Mouse (Mus musculus) heart, embryonic 10.5 days (tissue): ENCODE measurements around the gene Gast. TPM values are rescaled to one million over a fixed set of nuclear protein-coding genes. Genes with fewer than 3 reads are reported as not detected.
"Not testable (repeated sequence)": the region's sequence is repeated elsewhere in the genome, so short reads cannot be mapped to it uniquely, and the experiment has no call there.

Experiments
- DNase-seq: peaks from one replicate; pipeline ENCODE4 v3.0.0-alpha.2; 2017; ENCODE audit warnings: low spot score
- H3K27ac ChIP-seq: fragments of 300-500 bp; sonication (generic); 2 replicates; pipeline ENCODE4 v1.5.1; 2016; ENCODE audit warnings: mild to moderate bottlenecking
- H3K27me3 ChIP-seq: fragments of 300-500 bp; sonication (generic); 2 replicates; pipeline ENCODE4 v1.6.1; 2016; ENCODE audit warnings: mild to moderate bottlenecking; ENCODE audit not compliant: poor library complexity, insufficient read depth, severe bottlenecking
- H3K36me3 ChIP-seq: fragments of 300-500 bp; sonication (generic); 2 replicates; pipeline ENCODE4 v1.6.1; 2016; ENCODE audit warnings: mild to moderate bottlenecking, moderate library complexity
- H3K4me1 ChIP-seq: fragments of 300-500 bp; sonication (generic); 2 replicates; pipeline ENCODE4 v1.6.1; 2016; ENCODE audit warnings: mild to moderate bottlenecking
- H3K4me3 ChIP-seq: fragments of 300-500 bp; sonication (generic); 2 replicates; pipeline ENCODE4 v1.5.1; 2016; ENCODE audit warnings: mild to moderate bottlenecking, moderate library complexity
- H3K9me3 ChIP-seq: fragments of 300-500 bp; sonication (generic); 2 replicates; pipeline ENCODE4 v1.6.1; 2016; ENCODE audit warnings: mild to moderate bottlenecking, moderate library complexity
- WGBS: fragments of 180-500 bp; shearing (Covaris S2); methylation state at CpG from one replicate; pipeline ENCODE4 v1.1.7; 2016; 5-methylcytosine and 5-hydroxymethylcytosine counted together
- polyA plus RNA-seq: library from polyadenylated mRNA; unstranded; fragments of >200 nt; fragmentation: Nextera tagmentation; extraction: Ambion mirVana; gene quantifications from 2 replicates; pipeline ENCODE4 v1.2.1, GENCODE M21; 2016

Gast gene
- polyA plus RNA-seq, 1 experiment from 2014 or later: not detected

DNA sequence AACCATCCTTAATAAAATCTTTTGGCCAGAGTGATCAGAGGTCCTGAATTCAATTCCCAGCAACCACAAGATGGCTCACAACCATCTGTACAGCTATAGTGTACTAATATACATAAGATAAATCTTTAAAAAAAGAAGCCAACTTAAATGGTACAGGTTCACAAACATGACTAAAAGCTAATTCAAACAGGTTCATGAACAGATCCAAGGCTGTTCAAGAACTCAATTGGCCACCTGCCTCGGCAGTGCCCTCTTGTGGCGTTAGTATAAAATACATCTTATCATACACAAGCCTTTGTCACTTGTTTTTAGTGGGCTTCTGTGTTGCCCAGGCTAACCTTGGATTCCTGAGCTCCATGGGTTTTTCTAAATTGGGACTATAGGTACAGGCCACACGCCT is 10.6 kb upstream of the Gast start:
- peaks cover 23% of the 10 kb centered on the region for H3K36me3 ChIP-seq
- DNase-seq: no peak
- no peaks in the 10 kb centered on the region for H3K27me3 ChIP-seq
- WGBS: 17% methylated on average over 3 of the region's 3 CpGs
- H3K4me1 ChIP-seq: peaks cover 12% of the 10 kb centered on the region
- H3K27ac ChIP-seq: no peak overlapping the region
- no peaks in the 10 kb centered on the region for H3K9me3 ChIP-seq
- H3K4me3 ChIP-seq: no peak overlapping the region

DNA sequence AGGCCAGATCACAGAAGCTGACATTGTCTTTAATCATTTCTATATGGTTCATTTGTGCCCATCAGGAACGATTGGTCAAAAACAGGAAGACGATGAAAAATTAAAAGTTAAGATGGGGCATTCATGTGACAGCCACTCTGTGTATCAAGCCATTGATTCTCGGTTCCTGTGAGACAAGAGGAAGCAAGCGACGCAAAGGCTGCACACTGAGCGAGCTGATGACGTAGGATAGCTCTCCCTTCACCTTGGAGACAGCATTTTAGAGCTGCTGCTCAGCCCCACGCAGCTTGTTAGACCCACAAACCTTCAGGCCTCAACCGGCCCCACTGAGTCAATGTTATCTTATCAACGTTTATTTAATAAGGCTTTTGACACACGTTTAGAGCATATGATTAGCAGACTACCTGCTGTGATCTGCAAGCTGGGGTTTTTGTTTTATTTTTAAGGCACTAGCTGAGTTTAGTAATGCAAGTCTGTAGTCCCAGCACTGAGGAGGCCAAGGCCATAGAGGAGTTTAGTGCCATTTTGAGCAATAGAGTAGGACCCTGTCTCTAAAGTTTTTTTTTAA is 9.1 kb upstream of the Gast start:
- H3K4me3 ChIP-seq: no peak overlapping the region
- peaks cover 13% of the 10 kb centered on the region for H3K4me1 ChIP-seq
- H3K36me3 ChIP-seq: peaks cover 23% of the 10 kb centered on the region
- 74% methylated on average over 11 of the region's 11 CpGs for WGBS
- H3K27me3 ChIP-seq: peaks cover 2% of the 10 kb centered on the region; the same call in 1 of the 2 replicates
- no peak for DNase-seq
- H3K27ac ChIP-seq: no peak overlapping the region
- no peaks in the 10 kb centered on the region for H3K9me3 ChIP-seq

DNA sequence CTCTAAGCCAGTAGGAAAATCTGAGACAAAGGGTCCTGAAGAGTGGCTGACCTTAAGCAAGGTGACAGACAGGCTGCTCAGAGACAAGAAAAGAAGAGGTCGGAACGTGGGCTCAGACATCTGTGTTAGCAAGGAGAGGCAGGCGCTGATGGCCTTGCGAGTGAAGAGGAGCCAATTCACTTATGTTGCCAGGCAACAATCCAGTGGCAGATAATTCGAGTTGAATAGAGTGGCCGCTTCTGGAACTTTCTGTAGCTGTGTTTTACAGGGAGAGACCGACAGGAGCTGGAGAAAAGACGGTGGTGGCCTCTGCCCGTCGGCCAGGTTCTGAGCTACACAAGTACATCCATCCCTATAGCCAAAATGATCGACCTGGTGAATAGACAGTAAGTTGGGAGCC is 6.9 kb upstream of the Gast start:
- Histone ChIP-seq H3K4me3 (no peak overlapping the region), H3K9me3 (no peaks in the 10 kb centered on the region), H3K36me3 (peaks cover 4% of the 10 kb centered on the region), H3K4me1 (peaks cover 15% of the 10 kb centered on the region), H3K27me3 (peaks cover 6% of the 10 kb centered on the region; the same call in 1 of the 2 replicates), H3K27ac (peak overlapping the region; percentile 53)
- no peak for DNase-seq
- WGBS: 43% methylated on average over 11 of the region's 11 CpGs

DNA sequence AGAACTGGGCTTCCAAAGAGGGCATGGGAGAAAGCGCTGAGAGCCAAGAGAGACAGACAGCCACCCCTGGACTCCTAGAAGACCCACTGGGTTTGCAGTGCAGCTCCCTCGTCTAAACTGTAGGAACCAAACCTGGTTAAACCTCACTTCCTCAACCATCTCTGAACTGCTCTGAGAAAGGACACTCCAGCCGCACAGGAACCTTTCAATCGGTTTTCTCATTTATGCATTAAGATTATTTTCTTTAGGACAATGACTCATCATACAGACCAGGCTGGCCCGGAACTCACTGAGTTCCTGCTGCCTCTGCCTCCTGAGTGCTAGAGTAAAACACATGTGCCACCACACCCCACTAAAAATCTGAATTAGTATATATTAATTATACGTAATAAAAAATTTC is 6.4 kb upstream of the Gast start:
- DNase-seq: no peak
- peak overlapping the region; percentile 53 for H3K27ac ChIP-seq
- no peaks in the 10 kb centered on the region for H3K9me3 ChIP-seq
- H3K36me3 ChIP-seq: no peaks in the 10 kb centered on the region
- H3K4me3 ChIP-seq: no peak overlapping the region
- peaks cover 15% of the 10 kb centered on the region for H3K4me1 ChIP-seq
- H3K27me3 ChIP-seq: peaks cover 6% of the 10 kb centered on the region; the same call in 1 of the 2 replicates
- 81% methylated on average over 6 of the region's 6 CpGs for WGBS

DNA sequence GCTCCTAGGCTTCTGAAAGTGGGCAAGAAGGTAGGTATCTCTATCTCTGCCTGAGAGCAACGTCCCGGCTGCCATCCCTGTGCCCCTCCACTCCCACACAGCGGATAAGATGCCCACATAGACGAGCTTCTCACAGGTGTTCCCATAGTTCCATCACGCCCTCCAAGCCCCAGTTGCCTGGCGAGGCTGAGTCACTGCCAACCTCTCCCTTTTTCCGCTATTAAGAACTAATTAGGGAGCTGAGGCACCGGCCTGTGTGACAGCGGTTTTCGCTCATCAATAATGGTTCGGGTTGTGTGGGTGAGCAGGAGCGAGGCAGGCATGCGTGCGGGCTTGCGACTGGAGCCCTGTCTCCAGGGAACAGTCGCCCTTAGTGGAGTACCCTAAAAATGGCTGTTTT is 4.0 kb upstream of the Gast start:
- Histone ChIP-seq H3K27ac (no peak overlapping the region), H3K9me3 (no peaks in the 10 kb centered on the region), H3K36me3 (no peaks in the 10 kb centered on the region), H3K4me3 (no peak overlapping the region), H3K27me3 (peaks cover 17% of the 10 kb centered on the region; the same call in 1 of the 2 replicates), H3K4me1 (peaks cover 15% of the 10 kb centered on the region)
- WGBS: 60% methylated on average over 16 of the region's 16 CpGs
- no peak for DNase-seq

DNA sequence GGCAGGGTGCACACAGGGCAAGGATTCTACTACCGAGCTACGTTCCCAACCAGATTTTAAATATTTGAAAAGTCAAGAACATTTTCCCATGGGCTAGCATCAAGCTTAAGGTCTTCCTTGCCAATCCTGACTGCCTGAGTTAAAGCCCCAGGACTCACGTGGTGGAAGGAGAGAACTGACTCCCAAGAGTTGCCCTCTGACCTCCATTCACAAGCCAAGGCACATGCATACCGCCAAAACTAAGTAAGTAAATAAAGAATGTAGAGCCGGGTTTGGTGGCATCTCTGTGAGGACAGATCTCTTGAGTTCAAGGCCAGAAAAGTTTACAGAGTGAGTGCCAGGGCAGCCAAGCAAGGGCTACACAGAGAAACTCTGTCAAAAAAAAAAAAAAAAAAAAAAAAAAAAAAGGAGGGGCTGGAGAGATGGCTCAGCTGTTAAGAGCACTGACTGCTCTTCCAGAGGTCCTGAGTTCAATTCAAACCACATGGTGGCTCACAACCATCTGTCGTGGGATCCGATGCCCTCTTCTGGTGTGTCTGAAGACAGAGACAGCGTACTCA is 3.3 kb upstream of the Gast start:
- H3K27ac ChIP-seq, H3K4me3 ChIP-seq, DNase-seq, H3K36me3 ChIP-seq, H3K9me3 ChIP-seq: not testable (repeated sequence)
- H3K4me1 ChIP-seq: peaks cover 16% of the 10 kb centered on the region
- H3K27me3 ChIP-seq: peaks cover 17% of the 10 kb centered on the region; the same call in 1 of the 2 replicates
- WGBS: 62% methylated on average over 8 of the region's 8 CpGs

DNA sequence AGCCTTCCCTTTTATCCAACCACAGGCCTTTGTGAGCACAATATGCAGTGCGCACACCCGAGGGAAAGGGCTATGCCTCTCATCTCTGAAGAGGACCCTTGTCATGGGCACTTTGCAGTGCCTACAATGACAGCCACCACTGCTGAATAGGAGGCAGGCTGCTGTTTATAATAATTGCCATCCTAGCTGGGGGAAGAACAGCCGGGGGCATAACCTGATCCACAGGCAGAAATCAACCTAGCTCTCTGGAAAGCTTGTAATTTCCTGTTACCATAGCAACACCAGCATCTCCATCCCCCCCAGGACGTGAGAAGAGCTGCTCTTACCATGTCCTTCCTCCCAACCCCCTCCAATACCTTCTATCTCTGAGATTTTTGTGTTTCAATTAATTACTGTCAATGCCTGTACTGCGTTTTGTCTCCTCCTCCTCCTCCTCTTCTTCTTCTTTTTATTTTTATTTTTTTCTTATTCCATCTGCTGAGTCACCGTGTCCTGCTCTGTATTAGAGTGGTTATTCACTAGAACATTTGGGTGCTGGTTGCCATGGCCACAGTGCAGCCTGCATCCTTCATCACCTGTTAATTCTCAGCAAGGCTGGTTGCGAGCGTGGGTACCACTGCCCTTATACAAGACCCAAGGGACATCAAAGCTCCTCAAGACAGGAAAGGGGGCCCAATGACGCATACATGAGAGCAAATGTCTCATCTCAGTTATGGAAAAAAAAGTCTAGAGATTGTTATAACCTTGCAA is 1.3 kb upstream of the Gast start:
- Histone ChIP-seq H3K9me3 (no peaks in the 10 kb centered on the region), H3K27me3 (peaks cover 17% of the 10 kb centered on the region; the same call in 1 of the 2 replicates), H3K36me3 (no peaks in the 10 kb centered on the region), H3K4me1 (0 out of 2 replicates have a peak, but pooled peaks cover 7% of the 10 kb centered on the region), H3K27ac (no peak overlapping the region), H3K4me3 (no peak overlapping the region)
- no peak for DNase-seq
- 69% methylated on average over 9 of the region's 9 CpGs for WGBS

DNA sequence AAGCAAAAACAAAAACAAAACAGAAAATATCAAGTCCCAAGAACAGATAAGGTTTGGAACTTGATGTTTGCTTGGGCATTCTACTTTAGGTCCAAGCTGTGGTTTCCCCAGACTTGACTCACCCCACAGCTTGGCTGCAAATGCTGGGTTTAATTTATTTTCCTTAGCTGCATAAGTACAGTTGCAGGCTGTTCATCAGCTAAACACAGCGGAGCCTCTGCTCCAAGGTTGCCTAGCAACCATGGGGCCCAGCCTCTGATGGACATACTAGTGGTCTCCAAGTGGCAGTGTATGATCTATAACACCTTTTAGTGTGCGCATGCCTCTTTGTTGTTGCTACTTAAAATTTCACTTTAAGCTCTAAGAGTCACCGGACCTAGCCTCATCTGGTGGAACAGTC is 1.5 kb downstream of the Gast start:
- Histone ChIP-seq H3K4me3 (no peak overlapping the region), H3K36me3 (no peaks in the 10 kb centered on the region), H3K4me1 (0 out of 2 replicates have a peak, but pooled peaks cover 3% of the 10 kb centered on the region), H3K9me3 (no peaks in the 10 kb centered on the region), H3K27me3 (peaks cover 18% of the 10 kb centered on the region; the same call in 1 of the 2 replicates), H3K27ac (no peak overlapping the region)
- 75% methylated on average over 3 of the region's 3 CpGs for WGBS
- no peak for DNase-seq

DNA sequence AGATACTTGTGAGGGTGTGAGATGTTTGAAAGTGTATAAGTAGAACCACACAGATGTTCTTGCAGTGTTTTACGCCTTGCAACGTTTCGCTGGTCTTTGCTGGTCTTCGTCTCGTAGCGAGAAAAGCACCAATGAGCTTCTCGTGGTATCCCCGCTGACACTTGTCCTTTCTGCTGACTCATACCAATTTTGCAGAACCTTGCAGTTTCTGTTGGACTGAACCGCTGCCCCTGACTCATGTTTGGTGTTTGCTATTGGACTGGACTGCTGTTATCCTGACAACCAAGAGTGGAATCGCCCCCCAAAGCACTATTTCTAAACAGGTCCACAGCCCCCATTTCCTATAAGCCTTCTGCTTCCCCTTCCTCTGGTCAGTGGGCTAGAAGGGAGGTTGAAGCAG is 10.1 kb downstream of the Gast start:
- Histone ChIP-seq H3K27ac (no peak overlapping the region), H3K9me3 (no peaks in the 10 kb centered on the region), H3K4me3 (no peak overlapping the region), H3K27me3 (peaks cover 12% of the 10 kb centered on the region; the same call in 1 of the 2 replicates), H3K36me3 (no peaks in the 10 kb centered on the region), H3K4me1 (peaks cover 5% of the 10 kb centered on the region; the same call in 1 of the 2 replicates)
- DNase-seq: no peak
- WGBS: 88% methylated on average over 10 of the region's 10 CpGs

DNA sequence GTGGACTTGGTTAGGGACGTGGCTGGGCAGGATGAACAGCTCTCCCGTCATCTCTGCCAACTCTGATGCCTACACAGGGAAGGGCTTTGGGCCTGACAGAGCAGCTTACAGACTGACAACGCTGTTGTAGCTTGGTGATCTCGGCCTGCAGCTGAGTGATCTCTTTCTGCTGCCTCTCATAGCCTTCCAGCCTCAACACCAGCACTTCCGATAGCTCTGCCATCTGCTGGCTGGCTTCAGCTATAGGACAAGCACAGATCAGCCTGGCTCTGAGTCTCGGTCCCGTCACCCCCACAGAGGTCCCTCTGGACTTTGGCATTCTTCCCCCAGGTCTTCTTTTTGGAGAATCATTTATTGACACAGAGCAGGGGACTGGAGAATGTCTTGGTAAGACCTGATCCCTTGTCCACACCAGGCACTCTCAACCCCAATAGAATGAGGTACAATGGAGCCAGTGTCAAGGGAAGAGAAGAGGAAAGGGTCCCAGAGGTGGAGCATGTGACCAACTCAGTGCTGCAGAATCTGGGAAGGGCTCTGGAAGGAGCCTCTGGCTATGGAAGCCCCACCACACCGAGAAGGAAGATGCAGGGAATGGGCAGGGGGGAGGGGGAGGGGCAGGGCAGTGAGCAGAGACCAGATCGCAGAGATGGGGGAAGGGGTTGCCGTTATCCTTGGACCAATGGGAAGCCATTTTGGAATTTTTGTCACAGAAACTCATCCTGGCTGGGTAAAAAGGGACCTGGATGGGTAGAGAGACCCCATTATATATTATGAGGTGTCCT is 18.1 kb downstream of the Gast start:
- Histone ChIP-seq H3K4me3 (no peak overlapping the region), H3K9me3 (no peaks in the 10 kb centered on the region), H3K27me3 (peaks cover 72% of the 10 kb centered on the region), H3K4me1 (peaks cover 36% of the 10 kb centered on the region), H3K36me3 (no peaks in the 10 kb centered on the region), H3K27ac (no peak overlapping the region)
- 27% methylated on average over 10 of the region's 10 CpGs for WGBS
- no peak for DNase-seq

DNA sequence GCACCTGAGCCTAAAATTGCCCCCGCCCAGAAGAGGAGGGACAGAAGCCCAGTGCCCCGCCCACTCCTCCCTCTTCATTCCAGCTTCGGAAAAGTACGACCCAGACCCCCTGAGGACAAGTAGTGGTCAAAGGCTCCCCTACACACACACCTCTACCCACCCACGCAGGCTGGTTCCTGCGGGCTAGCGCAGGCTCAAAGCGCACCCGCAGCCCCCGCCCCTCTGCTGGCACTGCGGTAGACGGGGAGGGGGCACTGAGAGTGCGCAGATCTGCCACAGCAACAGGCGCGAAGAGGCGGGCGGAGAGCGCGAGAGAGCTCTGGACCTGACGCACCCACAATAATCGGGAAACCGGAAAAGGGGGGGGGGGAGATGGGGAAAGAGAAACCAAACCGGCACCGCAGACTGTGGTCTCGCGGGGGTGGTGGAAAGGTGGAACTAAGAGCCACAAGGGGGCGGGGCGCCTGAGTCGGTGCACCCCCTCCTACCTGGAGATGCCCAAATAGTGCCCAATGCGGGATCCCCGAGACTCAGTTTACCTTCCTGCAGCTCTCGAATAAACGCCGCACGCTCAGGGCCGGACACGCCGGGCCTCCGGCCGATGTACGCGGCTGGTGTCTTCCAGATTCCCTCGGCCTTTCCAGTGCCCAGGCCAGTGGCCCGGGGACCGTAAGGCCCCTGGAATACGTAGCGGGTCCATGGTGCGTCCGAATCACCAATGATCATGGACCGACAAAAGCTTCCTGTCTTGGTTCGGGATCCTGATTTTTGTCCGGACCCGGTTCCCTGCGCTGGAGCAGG is 21.1 kb downstream of the Gast start:
- no peaks in the 10 kb centered on the region for H3K36me3 ChIP-seq
- H3K4me1 ChIP-seq: peaks cover 31% of the 10 kb centered on the region
- H3K4me3 ChIP-seq: peak overlapping the region; percentile 72
- H3K9me3 ChIP-seq: no peaks in the 10 kb centered on the region
- DNase-seq: no peak
- under 1% methylated on average over 54 of the region's 54 CpGs for WGBS
- H3K27ac ChIP-seq: peak overlapping the region; percentile 59
- H3K27me3 ChIP-seq: peaks cover 83% of the 10 kb centered on the region
